20 mouse cellular contexts compared by ENCODE assay signal in genomic region chr16:78547367-78547766, GRCm38 (mm10).
"Had no signal": no experiment of that assay in that cellular context is flagged by ENCODE, and none has a peak within 500 bp of the region (broad histone marks: within the 10 kb centered on the region; RNA-seq: fewer than 3 reads in every experiment).

No protein-coding gene starts in this region.

- ATAC-seq: intestine, postnatal 0 days; midbrain, embryonic 13.5 days; midbrain, embryonic 16.5 days had no signal

- H3K27ac ChIP-seq: kidney, postnatal 0 days; left cerebral cortex, adult 2 months; liver, embryonic 13.5 days; macrophage; midbrain, embryonic 10.5 days; midbrain, embryonic 13.5 days; neural tube, embryonic 12.5 days; neural tube, embryonic 15.5 days; stomach, embryonic 15.5 days had no signal

- H3K4me3 ChIP-seq: left cerebral cortex, adult 2 months; liver, embryonic 13.5 days; megakaryocyte, embryonic 14.5 days; midbrain, embryonic 10.5 days; midbrain, embryonic 13.5 days; neural tube, embryonic 12.5 days; neural tube, embryonic 15.5 days; stomach, embryonic 15.5 days had no signal

- H3K27me3 ChIP-seq: liver, embryonic 13.5 days; megakaryocyte, embryonic 14.5 days; midbrain, embryonic 13.5 days; neural tube, embryonic 12.5 days; neural tube, embryonic 15.5 days; stomach, embryonic 15.5 days had no signal

- DNase-seq: kidney, adult 2 months; kidney, postnatal 25 days; layer of hippocampus, postnatal 36 days; liver, embryonic 13.5 days; lung, adult 2 months; retina, postnatal 1 day; right cerebral cortex, postnatal 25 days; spleen, adult 18-20 months; thymus, postnatal 36 days had no signal

- H3K4me1 ChIP-seq: liver, embryonic 13.5 days; neural tube, embryonic 12.5 days; neural tube, embryonic 15.5 days; stomach, embryonic 15.5 days had no signal
